Mouse (Mus musculus): ENCODE measurements at regions not wholly inside any gene's neighbourhood (a gene's known extent, or its start where the extent isn't known, plus 50 kb on each side); places are given as distances from the start of the nearest gene placed in this dataset.

DNA sequence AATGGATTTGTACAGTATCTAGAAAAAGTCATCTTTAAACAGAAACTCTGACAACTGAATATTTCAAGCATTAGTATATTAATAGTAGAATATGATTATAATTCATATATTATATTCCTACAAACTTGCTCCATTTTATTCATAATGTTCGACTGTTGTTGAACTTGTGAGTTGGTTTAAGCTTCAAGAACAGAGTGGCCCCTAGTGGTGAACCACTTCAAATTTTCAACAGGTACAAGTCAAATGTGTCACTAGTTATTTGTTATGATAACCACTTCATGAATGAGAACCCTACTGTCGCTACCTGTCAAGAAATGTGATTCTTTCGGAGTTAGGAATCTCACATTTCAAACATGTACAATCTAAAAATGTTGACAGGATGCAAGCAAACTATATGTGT is 369.2 kb upstream of the Clec14a start:
- no peaks in the 10 kb centered on the region for H3K36me3 ChIP-seq (ENCODE audit: control insufficient read depth, insufficient read depth, low read length, poor library complexity, severe bottlenecking)
- no peaks in the 10 kb centered on the region for H3K4me1 ChIP-seq (ENCODE audit: control insufficient read depth in 2 of 2, insufficient read depth in 2 of 2, low read length in 2 of 2, poor library complexity in 1 of 2)
- H3K9me3 ChIP-seq (ENCODE audit: control insufficient read depth, insufficient read depth, low read depth, low read length): no peaks in the 10 kb centered on the region
- no peak overlapping the region for H3K4me3 ChIP-seq (ENCODE audit: insufficient read depth in 1 of 2, low read depth in 1 of 2, low read length in 2 of 2, poor library complexity in 1 of 2, severe bottlenecking in 1 of 2)
- TF ChIP-seq CHD2 (IDR thresholded peaks at IDR 0.05; ENCODE audit: low read depth, low read length): no peak
- no peak for TF ChIP-seq HCFC1 (IDR thresholded peaks at IDR 0.05; ENCODE audit: borderline replicate concordance, insufficient read depth, low read length)
- no peak for TF ChIP-seq ZNF384 (IDR thresholded peaks at IDR 0.05; ENCODE audit: low read depth, low read length)
- TF ChIP-seq ZC3H11A (IDR thresholded peaks at IDR 0.05; ENCODE audit: borderline replicate concordance, low read depth, low read length): no peak
- TF ChIP-seq MAFK (IDR thresholded peaks at IDR 0.05; ENCODE audit: insufficient read depth, low read depth, low read length): no peak
- no peak overlapping the region for H3K9ac ChIP-seq (ENCODE audit: insufficient read depth, low read depth, low read length, poor library complexity, severe bottlenecking)
- no peak for DNase-seq (ENCODE audit: low read depth, low spot score)
- no peak overlapping the region for H3K27ac ChIP-seq (ENCODE audit: insufficient read depth, low read depth, low read length, poor library complexity, severe bottlenecking)
- in situ Hi-C loops (cut with MboI; ENCODE audit: low sequenced_read_pairs in 2 of 2, unreplicated experiment in 2 of 2): no loop called here

DNA sequence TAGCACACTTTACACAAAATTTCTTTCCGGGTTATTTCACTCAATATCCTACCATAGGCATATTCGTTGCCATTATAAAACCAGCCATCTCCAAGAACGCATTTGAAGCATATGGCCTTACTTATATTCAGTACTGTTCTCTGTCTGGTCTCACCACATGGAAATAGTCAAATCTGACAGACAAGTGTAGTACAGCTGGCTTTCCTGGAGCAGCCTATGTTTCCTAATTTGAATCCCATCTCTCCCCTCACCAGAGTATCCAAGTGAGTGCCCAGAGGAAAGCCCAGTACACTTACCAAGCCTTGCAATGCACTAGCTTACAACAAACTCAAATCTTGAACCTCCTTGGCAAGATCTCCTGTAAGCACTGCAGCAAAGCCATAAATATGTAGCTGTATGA is 363.4 kb upstream of the Clec14a start:
- Histone ChIP-seq H3K36me3 (ENCODE audit: control insufficient read depth, insufficient read depth, low read length, poor library complexity, severe bottlenecking) (no peaks in the 10 kb centered on the region), H3K27ac (ENCODE audit: insufficient read depth, low read depth, low read length, poor library complexity, severe bottlenecking) (no peak overlapping the region), H3K4me1 (ENCODE audit: control insufficient read depth in 2 of 2, insufficient read depth in 2 of 2, low read length in 2 of 2, poor library complexity in 1 of 2) (no peaks in the 10 kb centered on the region), H3K9ac (ENCODE audit: insufficient read depth, low read depth, low read length, poor library complexity, severe bottlenecking) (no peak overlapping the region), H3K9me3 (ENCODE audit: control insufficient read depth, insufficient read depth, low read depth, low read length) (no peaks in the 10 kb centered on the region), H3K4me3 (ENCODE audit: insufficient read depth in 1 of 2, low read depth in 1 of 2, low read length in 2 of 2, poor library complexity in 1 of 2, severe bottlenecking in 1 of 2) (no peak overlapping the region)
- no peak for DNase-seq (ENCODE audit: low read depth, low spot score)
- TF ChIP-seq CHD2 (IDR thresholded peaks at IDR 0.05; ENCODE audit: low read depth, low read length) (no peak), MAFK (IDR thresholded peaks at IDR 0.05; ENCODE audit: insufficient read depth, low read depth, low read length) (no peak), ZC3H11A (IDR thresholded peaks at IDR 0.05; ENCODE audit: borderline replicate concordance, low read depth, low read length) (no peak), HCFC1 (IDR thresholded peaks at IDR 0.05; ENCODE audit: borderline replicate concordance, insufficient read depth, low read length) (no peak), ZNF384 (IDR thresholded peaks at IDR 0.05; ENCODE audit: low read depth, low read length) (no peak)
- in situ Hi-C loops (cut with MboI; ENCODE audit: low sequenced_read_pairs in 2 of 2, unreplicated experiment in 2 of 2): no loop called here

DNA sequence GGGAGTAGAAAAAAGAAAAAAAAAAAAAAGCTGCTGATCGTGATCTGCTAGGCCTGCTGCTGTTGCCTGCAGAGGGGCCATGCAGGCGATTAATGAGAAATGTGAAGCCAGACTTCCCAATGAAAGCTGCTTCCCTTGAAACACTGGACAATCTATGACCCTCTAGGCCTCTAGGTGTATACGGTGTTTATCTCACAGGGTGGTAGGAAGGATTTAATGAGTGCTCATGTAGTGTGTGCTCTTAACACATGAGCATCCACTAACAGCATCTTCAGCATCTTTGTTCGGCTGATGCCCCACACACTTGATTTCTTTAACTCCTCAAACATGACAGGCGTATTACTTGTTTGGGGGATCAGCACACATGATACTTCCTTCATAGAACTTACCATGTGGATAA is 359.7 kb upstream of the Clec14a start:
- no peak overlapping the region for H3K4me3 ChIP-seq (ENCODE audit: insufficient read depth in 1 of 2, low read depth in 1 of 2, low read length in 2 of 2, poor library complexity in 1 of 2, severe bottlenecking in 1 of 2)
- DNase-seq (ENCODE audit: low read depth, low spot score): no peak
- H3K27ac ChIP-seq (ENCODE audit: insufficient read depth, low read depth, low read length, poor library complexity, severe bottlenecking): no peak overlapping the region
- no peaks in the 10 kb centered on the region for H3K4me1 ChIP-seq (ENCODE audit: control insufficient read depth in 2 of 2, insufficient read depth in 2 of 2, low read length in 2 of 2, poor library complexity in 1 of 2)
- no peak for TF ChIP-seq CHD2 (IDR thresholded peaks at IDR 0.05; ENCODE audit: low read depth, low read length)
- TF ChIP-seq MAFK (IDR thresholded peaks at IDR 0.05; ENCODE audit: insufficient read depth, low read depth, low read length): no peak
- TF ChIP-seq ZC3H11A (IDR thresholded peaks at IDR 0.05; ENCODE audit: borderline replicate concordance, low read depth, low read length): no peak
- TF ChIP-seq ZNF384 (IDR thresholded peaks at IDR 0.05; ENCODE audit: low read depth, low read length): no peak
- TF ChIP-seq HCFC1 (IDR thresholded peaks at IDR 0.05; ENCODE audit: borderline replicate concordance, insufficient read depth, low read length): no peak
- no peaks in the 10 kb centered on the region for H3K9me3 ChIP-seq (ENCODE audit: control insufficient read depth, insufficient read depth, low read depth, low read length)
- H3K36me3 ChIP-seq (ENCODE audit: control insufficient read depth, insufficient read depth, low read length, poor library complexity, severe bottlenecking): no peaks in the 10 kb centered on the region
- no peak overlapping the region for H3K9ac ChIP-seq (ENCODE audit: insufficient read depth, low read depth, low read length, poor library complexity, severe bottlenecking)
- in situ Hi-C loops (cut with MboI; ENCODE audit: low sequenced_read_pairs in 2 of 2, unreplicated experiment in 2 of 2): no loop called here

DNA sequence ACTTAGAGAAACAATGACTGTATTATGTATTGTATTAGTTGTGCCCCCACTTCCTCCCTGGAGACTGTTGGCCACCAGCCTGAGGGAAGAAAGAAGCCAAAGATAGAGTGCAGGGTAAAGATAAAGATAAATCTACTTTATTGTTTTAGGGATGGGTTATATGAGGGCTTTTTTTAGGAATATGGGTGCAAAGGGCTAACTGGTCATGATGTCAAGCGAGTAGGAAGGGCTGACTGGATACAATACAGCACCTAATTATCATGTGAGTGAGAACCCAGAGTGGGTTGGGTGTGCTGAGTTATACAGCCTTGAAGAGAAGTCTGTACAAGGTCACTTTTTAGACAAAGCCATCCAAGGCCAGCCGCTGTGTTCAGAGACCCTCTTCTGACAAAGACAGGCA is 356.1 kb upstream of the Clec14a start:
- no peak overlapping the region for H3K9ac ChIP-seq (ENCODE audit: insufficient read depth, low read depth, low read length, poor library complexity, severe bottlenecking)
- TF ChIP-seq ZC3H11A (IDR thresholded peaks at IDR 0.05; ENCODE audit: borderline replicate concordance, low read depth, low read length): no peak
- no peak for TF ChIP-seq HCFC1 (IDR thresholded peaks at IDR 0.05; ENCODE audit: borderline replicate concordance, insufficient read depth, low read length)
- no peak for TF ChIP-seq CHD2 (IDR thresholded peaks at IDR 0.05; ENCODE audit: low read depth, low read length)
- TF ChIP-seq MAFK (IDR thresholded peaks at IDR 0.05; ENCODE audit: insufficient read depth, low read depth, low read length): no peak
- no peak for TF ChIP-seq ZNF384 (IDR thresholded peaks at IDR 0.05; ENCODE audit: low read depth, low read length)
- no peaks in the 10 kb centered on the region for H3K9me3 ChIP-seq (ENCODE audit: control insufficient read depth, insufficient read depth, low read depth, low read length)
- in situ Hi-C loops (cut with MboI; ENCODE audit: low sequenced_read_pairs in 2 of 2, unreplicated experiment in 2 of 2): no loop called here
- H3K27ac ChIP-seq (ENCODE audit: insufficient read depth, low read depth, low read length, poor library complexity, severe bottlenecking): no peak overlapping the region
- no peak for DNase-seq (ENCODE audit: low read depth, low spot score)
- no peaks in the 10 kb centered on the region for H3K36me3 ChIP-seq (ENCODE audit: control insufficient read depth, insufficient read depth, low read length, poor library complexity, severe bottlenecking)
- H3K4me1 ChIP-seq (ENCODE audit: control insufficient read depth in 2 of 2, insufficient read depth in 2 of 2, low read length in 2 of 2, poor library complexity in 1 of 2): no peaks in the 10 kb centered on the region
- no peak overlapping the region for H3K4me3 ChIP-seq (ENCODE audit: insufficient read depth in 1 of 2, low read depth in 1 of 2, low read length in 2 of 2, poor library complexity in 1 of 2, severe bottlenecking in 1 of 2)
